Mouse (Mus musculus): ENCODE data around the gene Kank2.

- TF ChIP-seq CTCF (IDR thresholded peaks at IDR 0.05; ENCODE audit: extremely low read depth, insufficient read depth, insufficient read length, insufficient replicate concordance) = no peak
- no peak for TF ChIP-seq POLR2A (IDR thresholded peaks at IDR 0.05; ENCODE audit: low read depth, low read length)
Observed at GRCm38 (mm10) chr9:21717015-21717414, 81.5 kb downstream of the Kank2 start.
